Mouse (Mus musculus) midbrain, embryonic 12.5 days (tissue): ENCODE measurements around the gene Fstl4. TPM values are rescaled to one million over a fixed set of nuclear protein-coding genes. Genes with fewer than 3 reads are reported as not detected.

Experiments used
- ATAC-seq: fragments of 200-750 bp; cut with Nextera tagmentation; 2 replicates; pipeline ENCODE4 v1.8.0; 2017; ENCODE audit warnings: low read depth, moderate TSS enrichment, moderate library complexity; ENCODE audit not compliant: low FRiP score
- H3K27ac ChIP-seq: fragments of 300-500 bp; sonication (generic); replicated peaks from 2 replicates; pipeline ENCODE4 v1.5.1; 2016; ENCODE audit warnings: mild to moderate bottlenecking
- H3K27me3 ChIP-seq: fragments of 300-500 bp; sonication (generic); 2 replicates; pipeline ENCODE4 v1.6.1; 2016; ENCODE audit warnings: mild to moderate bottlenecking
- H3K36me3 ChIP-seq: fragments of 300-500 bp; sonication (generic); 2 replicates; pipeline ENCODE4 v1.6.1; 2016
- H3K4me1 ChIP-seq: fragments of 300-500 bp; sonication (generic); 2 replicates; pipeline ENCODE4 v1.6.1; 2016
- H3K4me2 ChIP-seq: fragments of 300-500 bp; sonication (generic); replicated peaks from 2 replicates; pipeline ENCODE4 v1.6.1; 2016; ENCODE audit warnings: mild to moderate bottlenecking, moderate library complexity
- H3K4me3 ChIP-seq: fragments of 300-500 bp; sonication (generic); 2 replicates; pipeline ENCODE4 v1.5.1; 2016; ENCODE audit warnings: mild to moderate bottlenecking
- H3K9ac ChIP-seq: fragments of 300-500 bp; sonication (generic); replicated peaks from 2 replicates; pipeline ENCODE4 v1.6.1; 2016; ENCODE audit warnings: mild to moderate bottlenecking, moderate library complexity
- H3K9me3 ChIP-seq: fragments of 300-500 bp; sonication (generic); 2 replicates; pipeline ENCODE4 v1.6.1; 2016; ENCODE audit warnings: mild to moderate bottlenecking
- WGBS: fragments of 180-500 bp; shearing (Covaris S2); methylation state at CpG from one replicate; pipeline ENCODE4 v1.1.7; 2016; 5-methylcytosine and 5-hydroxymethylcytosine counted together
- polyA plus RNA-seq: library from polyadenylated mRNA; unstranded; fragments of >200 nt; fragmentation: Nextera tagmentation; extraction: Ambion mirVana; gene quantifications from 2 replicates; pipeline ENCODE4 v1.2.1, GENCODE M21; 2016

Gene Fstl4
- polyA plus RNA-seq, 1 experiment from 2014 or later: 2.6 TPM

GRCm38 (mm10) chr11:53032336-53032735 lies 267.9 kb downstream of the Fstl4 start:
- H3K36me3 ChIP-seq: no peaks in the 10 kb centered on the region
- H3K27me3 ChIP-seq: 0 out of 2 replicates have a peak, but pooled peaks cover 4% of the 10 kb centered on the region
- no peak overlapping the region for H3K9ac ChIP-seq
- 22% methylated on average over 4 of the region's 4 CpGs for WGBS
- H3K4me3 ChIP-seq: no peak overlapping the region
- H3K27ac ChIP-seq: no peak overlapping the region
- H3K9me3 ChIP-seq: no peaks in the 10 kb centered on the region
- no peaks in the 10 kb centered on the region for H3K4me1 ChIP-seq
- H3K4me2 ChIP-seq: no peak overlapping the region
- 0 out of 2 replicates have a peak, but pooled peaks have one; percentile 34 for ATAC-seq

- Histone ChIP-seq H3K9me3 (no peaks in the 10 kb centered on the region), H3K36me3 (no peaks in the 10 kb centered on the region), H3K4me2 (no peak overlapping the region), H3K27me3 (0 out of 2 replicates have a peak, but pooled peaks cover 4% of the 10 kb centered on the region), H3K9ac (no peak overlapping the region), H3K27ac (no peak overlapping the region), H3K4me1 (no peaks in the 10 kb centered on the region), H3K4me3 (no peak overlapping the region)
- WGBS: 83% methylated on average over 7 of the region's 7 CpGs
- no peak for ATAC-seq
Measured at GRCm38 (mm10) chr11:53035414-53035813, 271.0 kb downstream of the Fstl4 start.

- ATAC-seq: no peak
- no peak overlapping the region for H3K4me3 ChIP-seq
- H3K27ac ChIP-seq: no peak overlapping the region
Measured at GRCm38 (mm10) chr11:53046850-53047249, 282.4 kb downstream of the Fstl4 start.

GRCm38 (mm10) chr11:53054151-53054550 lies 289.7 kb downstream of the Fstl4 start:
- no peak for ATAC-seq
- Histone ChIP-seq H3K36me3 (no peaks in the 10 kb centered on the region), H3K27me3 (0 out of 2 replicates have a peak, but pooled peaks cover 5% of the 10 kb centered on the region), H3K9ac (no peak overlapping the region), H3K4me2 (no peak overlapping the region), H3K4me3 (no peak overlapping the region), H3K4me1 (peaks cover 10% of the 10 kb centered on the region; the same call in 1 of the 2 replicates), H3K9me3 (no peaks in the 10 kb centered on the region), H3K27ac (no peak overlapping the region)
- WGBS: 78% methylated on average over 5 of the region's 5 CpGs

More at GRCm38 (mm10) chr11:53046850-53047249, 282.4 kb downstream of the Fstl4 start:
- Histone ChIP-seq H3K9ac (no peak overlapping the region), H3K4me1 (no peaks in the 10 kb centered on the region), H3K27me3 (0 out of 2 replicates have a peak, but pooled peaks cover 4% of the 10 kb centered on the region), H3K4me2 (no peak overlapping the region), H3K9me3 (no peaks in the 10 kb centered on the region), H3K36me3 (no peaks in the 10 kb centered on the region)
- WGBS: 29% methylated on average over 6 of the region's 6 CpGs

- Histone ChIP-seq H3K9ac (no peak overlapping the region), H3K27ac (no peak overlapping the region), H3K9me3 (no peaks in the 10 kb centered on the region), H3K36me3 (no peaks in the 10 kb centered on the region), H3K27me3 (peaks cover 5% of the 10 kb centered on the region; the same call in 1 of the 2 replicates), H3K4me1 (peaks cover 10% of the 10 kb centered on the region; the same call in 1 of the 2 replicates), H3K4me2 (no peak overlapping the region), H3K4me3 (no peak overlapping the region)
- no peak for ATAC-seq
- 78% methylated on average over 6 of the region's 6 CpGs for WGBS
Measured at GRCm38 (mm10) chr11:53055896-53056295, 291.5 kb downstream of the Fstl4 start.

GRCm38 (mm10) chr11:53056781-53057180 lies 292.3 kb downstream of the Fstl4 start:
- H3K9ac ChIP-seq: no peak overlapping the region
- H3K4me3 ChIP-seq: no peak overlapping the region
- H3K9me3 ChIP-seq: no peaks in the 10 kb centered on the region
- 79% methylated on average over 6 of the region's 6 CpGs for WGBS
- H3K4me2 ChIP-seq: no peak overlapping the region
- peaks cover 10% of the 10 kb centered on the region; the same call in 1 of the 2 replicates for H3K4me1 ChIP-seq
- H3K36me3 ChIP-seq: no peaks in the 10 kb centered on the region
- H3K27me3 ChIP-seq: peaks cover 6% of the 10 kb centered on the region
- no peak overlapping the region for H3K27ac ChIP-seq
- ATAC-seq: no peak

- WGBS: 83% methylated on average over 17 of the region's 17 CpGs
- no peaks in the 10 kb centered on the region for H3K9me3 ChIP-seq
- H3K27ac ChIP-seq: no peak overlapping the region
- H3K4me3 ChIP-seq: no peak overlapping the region
- H3K4me2 ChIP-seq: no peak overlapping the region
- H3K9ac ChIP-seq: no peak overlapping the region
- no peaks in the 10 kb centered on the region for H3K36me3 ChIP-seq
- peaks cover 15% of the 10 kb centered on the region for H3K27me3 ChIP-seq
- peaks cover 10% of the 10 kb centered on the region; the same call in 1 of the 2 replicates for H3K4me1 ChIP-seq
- no peak for ATAC-seq
Measured at GRCm38 (mm10) chr11:53057821-53058553, 293.6 kb downstream of the Fstl4 start.

- H3K9ac ChIP-seq: no peak overlapping the region
Measured at GRCm38 (mm10) chr11:53058557-53058956, 294.1 kb downstream of the Fstl4 start.

GRCm38 (mm10) chr11:53067699-53068478 lies 303.5 kb downstream of the Fstl4 start:
- H3K27me3 ChIP-seq: peaks cover 49% of the 10 kb centered on the region
- peak; percentile 73 for ATAC-seq
- no peaks in the 10 kb centered on the region for H3K36me3 ChIP-seq
- no peak overlapping the region for H3K4me2 ChIP-seq
- peaks cover 15% of the 10 kb centered on the region for H3K4me1 ChIP-seq
- WGBS: 17% methylated on average over 14 of the region's 14 CpGs
- no peak overlapping the region for H3K9ac ChIP-seq
- no peak overlapping the region for H3K4me3 ChIP-seq
- 0 out of 2 replicates have a peak overlapping the region, but pooled peaks have one; percentile 4 for H3K27ac ChIP-seq
- no peaks in the 10 kb centered on the region for H3K9me3 ChIP-seq

More at GRCm38 (mm10) chr11:53058557-53058956, 294.1 kb downstream of the Fstl4 start:
- H3K27ac ChIP-seq: no peak overlapping the region
- peaks cover 15% of the 10 kb centered on the region for H3K27me3 ChIP-seq
- no peak for ATAC-seq
- H3K4me1 ChIP-seq: peaks cover 10% of the 10 kb centered on the region; the same call in 1 of the 2 replicates
- WGBS: 41% methylated on average over 7 of the region's 7 CpGs
- no peak overlapping the region for H3K4me3 ChIP-seq
- no peaks in the 10 kb centered on the region for H3K9me3 ChIP-seq
- H3K4me2 ChIP-seq: no peak overlapping the region
- H3K36me3 ChIP-seq: no peaks in the 10 kb centered on the region

GRCm38 (mm10) chr11:53068479-53069065 lies 304.1 kb downstream of the Fstl4 start:
- Histone ChIP-seq H3K9me3 (no peaks in the 10 kb centered on the region), H3K27me3 (peaks cover 53% of the 10 kb centered on the region), H3K9ac (no peak overlapping the region), H3K27ac (no peak overlapping the region), H3K4me1 (peaks cover 15% of the 10 kb centered on the region), H3K4me3 (no peak overlapping the region), H3K36me3 (no peaks in the 10 kb centered on the region), H3K4me2 (no peak overlapping the region)
- 59% methylated on average over 16 of the region's 16 CpGs for WGBS
- ATAC-seq: no peak

GRCm38 (mm10) chr11:53069751-53070150 lies 305.3 kb downstream of the Fstl4 start:
- no peak overlapping the region for H3K4me3 ChIP-seq
- no peak overlapping the region for H3K27ac ChIP-seq
- no peak for ATAC-seq
- no peak overlapping the region for H3K4me2 ChIP-seq
- peaks cover 52% of the 10 kb centered on the region for H3K27me3 ChIP-seq
- H3K9me3 ChIP-seq: no peaks in the 10 kb centered on the region
- peaks cover 15% of the 10 kb centered on the region for H3K4me1 ChIP-seq
- WGBS: 79% methylated on average over 6 of the region's 6 CpGs
- no peaks in the 10 kb centered on the region for H3K36me3 ChIP-seq
- H3K9ac ChIP-seq: no peak overlapping the region
